Mouse (Mus musculus): ENCODE results near the gene Ccdc33. TPM values are rescaled to one million over a fixed set of nuclear protein-coding genes. Genes with fewer than 3 reads are reported as not detected.

The Ccdc33 gene
- total and polyA plus RNA-seq, 3 experiments: 0.21 to 1.0 TPM; not detected in 1

- Histone ChIP-seq H3K27ac (ENCODE audit: insufficient read depth, low read depth) (no peak overlapping the region), H3K4me1 (ENCODE audit: control insufficient read depth in 1 of 2, insufficient read depth in 2 of 2) (peaks cover 0 to 11% of the 10 kb centered on the region in 2 experiments; a peak in 2 of 4 replicates), H3K4me2 (ENCODE audit: insufficient read depth, low read depth, poor library complexity, severe bottlenecking) (no peak overlapping the region), H3K4me3 (replicated peaks in 1 of 3; ENCODE audit: low read depth in 2 of 3, low read length in 2 of 3, poor library complexity in 1 of 3) (no peak overlapping the region), H3K27me3 (replicated peaks) (peaks cover 39% of the 10 kb centered on the region), H3K9me3 (replicated peaks; ENCODE audit: low read length) (no peaks in the 10 kb centered on the region), H3K9ac (ENCODE audit: insufficient read depth, low read depth) (no peak overlapping the region), H3K79me2 (replicated peaks; ENCODE audit: control insufficient read depth, extremely low read depth, insufficient read depth, poor library complexity, severe bottlenecking) (no peaks in the 10 kb centered on the region), H3K36me3 (replicated peaks in 1 of 2; ENCODE audit: control insufficient read depth in 1 of 2, insufficient read depth in 1 of 2, low read length in 1 of 2) (no peaks in the 10 kb centered on the region)
- DNase-seq (ENCODE audit: extremely low read depth): no peak
- TF ChIP-seq BHLHE40 (IDR thresholded peaks at IDR 0.05; ENCODE audit: low read depth, low read length): no peak
- in situ Hi-C loops (cut with MboI; ENCODE audit: low pct_ligation_motif_present, low pct_unique_long_range_greater_than_20kb, low sequenced_read_pairs) (no loop called here), dilution Hi-C loops (cut with MboI; ENCODE audit: extremely low pct_ligation_motif_present, extremely low pct_unique_long_range_greater_than_20kb, low sequenced_read_pairs) (no loop called here)
Observed at GRCm38 (mm10) chr9:58156819-58157560, 38.4 kb upstream of the Ccdc33 start.

- no peak for DNase-seq (ENCODE audit: extremely low read depth)
- H3K27me3 ChIP-seq (replicated peaks): peaks cover 46% of the 10 kb centered on the region
- peaks cover 0 to 6% of the 10 kb centered on the region in 2 experiments; a peak in 2 of 4 replicates for H3K4me1 ChIP-seq (ENCODE audit: control insufficient read depth in 1 of 2, insufficient read depth in 2 of 2)
- H3K4me2 ChIP-seq (ENCODE audit: insufficient read depth, low read depth, poor library complexity, severe bottlenecking): no peak overlapping the region
- no peak overlapping the region for H3K27ac ChIP-seq (ENCODE audit: insufficient read depth, low read depth)
- no peaks in the 10 kb centered on the region for H3K9me3 ChIP-seq (replicated peaks; ENCODE audit: low read length)
- in situ Hi-C loops (cut with MboI; ENCODE audit: low pct_ligation_motif_present, low pct_unique_long_range_greater_than_20kb, low sequenced_read_pairs): no loop called here
- no peak overlapping the region for H3K9ac ChIP-seq (ENCODE audit: insufficient read depth, low read depth)
- no peaks in the 10 kb centered on the region for H3K36me3 ChIP-seq (replicated peaks in 1 of 2; ENCODE audit: control insufficient read depth in 1 of 2, insufficient read depth in 1 of 2, low read length in 1 of 2)
- no peak for TF ChIP-seq POLR2AphosphoS2 (IDR thresholded peaks at IDR 0.05; ENCODE audit: low read depth, low read length)
- no peak for TF ChIP-seq MAFK (IDR thresholded peaks at IDR 0.05; ENCODE audit: insufficient replicate concordance, low read length)
- TF ChIP-seq PAX5 (IDR thresholded peaks at IDR 0.05; ENCODE audit: low read length): no peak
- TF ChIP-seq SMC3 (IDR thresholded peaks at IDR 0.05; ENCODE audit: low read depth, low read length): no peak
- no peak for TF ChIP-seq CTCF (conservative IDR thresholded peaks at IDR 0.05 in 1 of 2, IDR thresholded peaks at IDR 0.05 in 1 of 2; ENCODE audit: low read depth in 2 of 2, low read length in 2 of 2)
- TF ChIP-seq MYC (IDR thresholded peaks at IDR 0.05; ENCODE audit: low read depth, low read length): no peak
- TF ChIP-seq MAX (IDR thresholded peaks at IDR 0.05; ENCODE audit: low read length): no peak
- no peak for TF ChIP-seq MEF2A (IDR thresholded peaks at IDR 0.05; ENCODE audit: borderline replicate concordance, low read depth, low read length)
- no peak for TF ChIP-seq UBTF (IDR thresholded peaks at IDR 0.05; ENCODE audit: low read depth, low read length)
- TF ChIP-seq ZKSCAN1 (IDR thresholded peaks at IDR 0.05; ENCODE audit: borderline replicate concordance, low read depth, low read length): no peak
- dilution Hi-C loops (cut with MboI; ENCODE audit: extremely low pct_ligation_motif_present, extremely low pct_unique_long_range_greater_than_20kb, low sequenced_read_pairs): no loop called here
- H3K79me2 ChIP-seq (replicated peaks; ENCODE audit: control insufficient read depth, extremely low read depth, insufficient read depth, poor library complexity, severe bottlenecking): no peaks in the 10 kb centered on the region
- H3K4me3 ChIP-seq (replicated peaks in 1 of 3; ENCODE audit: low read depth in 2 of 3, low read length in 2 of 3, poor library complexity in 1 of 3): no peak overlapping the region
Observed at GRCm38 (mm10) chr9:58155366-58155765, 36.7 kb upstream of the Ccdc33 start.

GRCm38 (mm10) chr9:58153095-58153494 is 34.5 kb upstream of the Ccdc33 start:
- Histone ChIP-seq H3K9me3 (replicated peaks; ENCODE audit: low read length) (no peaks in the 10 kb centered on the region), H3K27me3 (replicated peaks) (peaks cover 57% of the 10 kb centered on the region)

More at GRCm38 (mm10) chr9:58153095-58153494, 34.5 kb upstream of the Ccdc33 start:
- no peak for DNase-seq (ENCODE audit: extremely low read depth)
- dilution Hi-C loops (cut with MboI; ENCODE audit: extremely low pct_ligation_motif_present, extremely low pct_unique_long_range_greater_than_20kb, low sequenced_read_pairs) (no loop called here), in situ Hi-C loops (cut with MboI; ENCODE audit: low pct_ligation_motif_present, low pct_unique_long_range_greater_than_20kb, low sequenced_read_pairs) (no loop called here)
- TF ChIP-seq MEF2A (IDR thresholded peaks at IDR 0.05; ENCODE audit: borderline replicate concordance, low read depth, low read length): no peak
- no peak for TF ChIP-seq NRF1 (IDR thresholded peaks at IDR 0.05; ENCODE audit: low read depth, low read length)
- no peak for TF ChIP-seq MAZ (IDR thresholded peaks at IDR 0.05; ENCODE audit: low read depth, low read length)
- no peak for TF ChIP-seq ZNF384 (IDR thresholded peaks at IDR 0.05; ENCODE audit: low read depth, low read length)
- TF ChIP-seq MYC (IDR thresholded peaks at IDR 0.05; ENCODE audit: low read depth, low read length): no peak
- no peak for TF ChIP-seq HCFC1 (IDR thresholded peaks at IDR 0.05; ENCODE audit: low read depth, low read length)
- no peak for TF ChIP-seq KAT2A (IDR thresholded peaks at IDR 0.05; ENCODE audit: insufficient replicate concordance, low read length)
- Histone ChIP-seq H3K4me1 (ENCODE audit: control insufficient read depth in 1 of 2, insufficient read depth in 2 of 2) (no peaks in the 10 kb centered on the region; a peak in 1 of 4 replicates), H3K36me3 (replicated peaks in 1 of 2; ENCODE audit: control insufficient read depth in 1 of 2, insufficient read depth in 1 of 2, low read length in 1 of 2) (no peaks in the 10 kb centered on the region), H3K9ac (ENCODE audit: insufficient read depth, low read depth) (no peak overlapping the region), H3K79me2 (replicated peaks; ENCODE audit: control insufficient read depth, extremely low read depth, insufficient read depth, poor library complexity, severe bottlenecking) (no peaks in the 10 kb centered on the region), H3K4me2 (ENCODE audit: insufficient read depth, low read depth, poor library complexity, severe bottlenecking) (no peak overlapping the region), H3K4me3 (replicated peaks in 1 of 3; ENCODE audit: low read depth in 2 of 3, low read length in 2 of 3, poor library complexity in 1 of 3) (no peak overlapping the region), H3K27ac (ENCODE audit: insufficient read depth, low read depth) (no peak overlapping the region)

All from CH12.LX (cell line).